Mouse (Mus musculus): Measurements from ENCODE around the gene Rnpepl1.

The Rnpepl1 gene

GRCm38 (mm10) chr1:92906779-92907631 is 3.6 kb upstream of the Rnpepl1 start, which contains the start of gene Dusp28:
Dusp28 (plus strand) TSS chr1:92906981.
- DNase-seq (ENCODE audit: low read depth, low spot score): peak; percentile 92

GRCm38 (mm10) chr1:92907632-92908360 is 2.8 kb upstream of the Rnpepl1 start:
- DNase-seq (ENCODE audit: low read depth, low spot score): peak; percentile 27

- DNase-seq (ENCODE audit: low read depth, low spot score): no peak
Observed at GRCm38 (mm10) chr1:92908664-92909063, 1.9 kb upstream of the Rnpepl1 start.

- no peak for DNase-seq (ENCODE audit: low read depth, low spot score)
Observed at GRCm38 (mm10) chr1:92909068-92909467, 1.5 kb upstream of the Rnpepl1 start.

- DNase-seq (ENCODE audit: low read depth, low spot score): peak; percentile 38
Observed at GRCm38 (mm10) chr1:92910925-92911720, 540 bp downstream of the Rnpepl1 start.

- DNase-seq (ENCODE audit: low read depth, low spot score): no peak
Observed at GRCm38 (mm10) chr1:92911721-92912138, 1.1 kb downstream of the Rnpepl1 start.

- no peak for DNase-seq (ENCODE audit: low read depth, low spot score)
Observed at GRCm38 (mm10) chr1:92912286-92912685, 1.7 kb downstream of the Rnpepl1 start.

GRCm38 (mm10) chr1:92914239-92914638 is 3.7 kb downstream of the Rnpepl1 start:
- DNase-seq (ENCODE audit: low read depth, low spot score): no peak

GRCm38 (mm10) chr1:92914993-92915392 is 4.4 kb downstream of the Rnpepl1 start:
- no peak for DNase-seq (ENCODE audit: low read depth, low spot score)

- DNase-seq (ENCODE audit: low read depth, low spot score): no peak
Observed at GRCm38 (mm10) chr1:92916725-92917124, 6.1 kb downstream of the Rnpepl1 start.

- DNase-seq (ENCODE audit: low read depth, low spot score): no peak
Observed at GRCm38 (mm10) chr1:92919151-92919550, 8.6 kb downstream of the Rnpepl1 start.

- DNase-seq (ENCODE audit: low read depth, low spot score): no peak
Observed at GRCm38 (mm10) chr1:92919775-92920174, 9.2 kb downstream of the Rnpepl1 start.

- DNase-seq (ENCODE audit: low read depth, low spot score): no peak
Observed at GRCm38 (mm10) chr1:92920474-92921200, 10.1 kb downstream of the Rnpepl1 start.

GRCm38 (mm10) chr1:92921496-92921895 is 10.9 kb downstream of the Rnpepl1 start:
- no peak for DNase-seq (ENCODE audit: low read depth, low spot score)

- DNase-seq (ENCODE audit: low read depth, low spot score): no peak
Observed at GRCm38 (mm10) chr1:92930171-92930706, 19.7 kb downstream of the Rnpepl1 start.

GRCm38 (mm10) chr1:92933611-92934010 is 23.0 kb downstream of the Rnpepl1 start:
- no peak for DNase-seq (ENCODE audit: low read depth, low spot score)

- DNase-seq (ENCODE audit: low read depth, low spot score): peak; percentile 96
Observed at GRCm38 (mm10) chr1:92934182-92934827, 23.7 kb downstream of the Rnpepl1 start, which contains the start of gene Capn10. Capn10 (plus strand) TSS chr1:92934376.

GRCm38 (mm10) chr1:92935054-92935962 is 24.7 kb downstream of the Rnpepl1 start:
- peak; percentile 37 for DNase-seq (ENCODE audit: low read depth, low spot score)

GRCm38 (mm10) chr1:92935977-92936376 is 25.4 kb downstream of the Rnpepl1 start:
- no peak for DNase-seq (ENCODE audit: low read depth, low spot score)
